Mouse (Mus musculus) bone marrow, adult 2 months (tissue): ENCODE measurements around the gene 9230102O04Rik.

ENCODE experiments used
- CTCF ChIP-seq: fragments of 200-500 bp; IDR thresholded peaks from 2 replicates; pipeline ENCODE4 v1.5.1; 2011; ENCODE audit warnings: low read length, control low read depth; ENCODE audit not compliant: control insufficient read depth, insufficient read depth
- POLR2A ChIP-seq: fragments of 200-500 bp; IDR thresholded peaks from 2 replicates; pipeline ENCODE4 v1.6.1; 2011; ENCODE audit warnings: low read depth, mild to moderate bottlenecking, control low read depth, low read length, borderline replicate concordance; ENCODE audit not compliant: control insufficient read depth

- TF ChIP-seq CTCF: no peak
- no peak for TF ChIP-seq POLR2A
Observed at GRCm38 (mm10) chr2:9873757-9874156, 15.6 kb downstream of the 9230102O04Rik start.
